Mouse (Mus musculus) mouse trophoblast stem cell (cell line): ENCODE data around the gene Casc3.

ENCODE experiments used
- in situ Hi-C, 2 experiments: fragments of 300-500 bp; cut with MseI, MboI; formaldehyde crosslinking; loops; 2 replicates in 1 of 2; 3 replicates in 1 of 2; pipeline ENCODE4 v1.15.1; 2025

Casc3 gene

DNA sequence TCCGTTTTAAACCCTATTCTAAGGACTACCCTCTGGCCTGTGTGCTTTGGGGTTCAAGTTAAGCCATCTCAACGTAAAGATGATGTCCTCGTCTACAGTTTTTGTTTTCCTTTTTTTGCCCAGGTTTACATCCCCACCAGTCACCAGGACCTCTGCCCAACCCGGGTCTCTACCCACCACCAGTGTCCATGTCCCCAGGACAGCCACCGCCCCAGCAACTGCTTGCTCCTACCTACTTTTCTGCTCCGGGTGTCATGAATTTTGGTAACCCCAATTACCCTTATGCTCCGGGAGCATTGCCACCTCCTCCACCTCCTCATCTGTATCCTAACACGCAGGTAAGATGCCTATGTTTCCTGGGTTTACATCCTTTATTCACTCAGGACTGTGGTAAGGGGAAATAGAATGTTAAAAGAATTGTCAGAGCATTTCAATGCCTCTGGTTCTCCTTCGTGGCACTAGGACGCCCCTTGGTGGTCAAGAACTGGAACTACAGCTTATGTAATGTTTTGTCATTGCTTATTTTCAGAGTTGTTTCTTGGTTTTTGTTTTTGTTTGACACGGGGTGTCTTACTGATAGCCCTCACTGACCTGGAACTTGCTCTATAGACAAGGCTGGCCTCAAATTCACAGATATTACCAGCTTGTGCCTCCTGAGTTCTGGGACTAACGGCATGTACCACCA lies 24.5 kb downstream of the Casc3 start:
- in situ Hi-C loops: no loop called here

GRCm38 (mm10) chr11:98829875-98830274 lies 25.2 kb downstream of the Casc3 start:
- in situ Hi-C loops: no loop called here

DNA sequence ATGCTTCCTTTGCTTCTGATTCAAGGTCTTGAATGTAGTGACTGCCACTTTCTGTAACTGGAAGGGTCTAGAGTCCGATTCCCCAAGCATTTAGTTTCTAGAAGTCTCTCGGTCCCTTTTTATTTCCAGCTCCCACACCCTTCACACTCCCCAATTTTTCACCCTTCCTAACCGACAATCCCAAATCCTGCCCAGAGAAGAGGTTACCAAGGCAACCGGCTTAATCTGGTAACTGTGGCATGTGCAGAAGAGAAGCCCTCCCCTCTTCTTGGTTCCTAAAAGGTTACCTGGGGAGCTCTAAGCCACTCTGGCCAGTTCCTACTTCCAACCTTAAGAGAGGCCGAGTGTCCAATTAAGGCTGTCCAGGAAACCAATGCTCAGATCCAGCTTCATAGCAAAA lies 30.6 kb downstream of the Casc3 start:
- in situ Hi-C loops: no loop called here

GRCm38 (mm10) chr11:98835725-98836124 lies 31.0 kb downstream of the Casc3 start:
- in situ Hi-C loops: no loop called here

DNA sequence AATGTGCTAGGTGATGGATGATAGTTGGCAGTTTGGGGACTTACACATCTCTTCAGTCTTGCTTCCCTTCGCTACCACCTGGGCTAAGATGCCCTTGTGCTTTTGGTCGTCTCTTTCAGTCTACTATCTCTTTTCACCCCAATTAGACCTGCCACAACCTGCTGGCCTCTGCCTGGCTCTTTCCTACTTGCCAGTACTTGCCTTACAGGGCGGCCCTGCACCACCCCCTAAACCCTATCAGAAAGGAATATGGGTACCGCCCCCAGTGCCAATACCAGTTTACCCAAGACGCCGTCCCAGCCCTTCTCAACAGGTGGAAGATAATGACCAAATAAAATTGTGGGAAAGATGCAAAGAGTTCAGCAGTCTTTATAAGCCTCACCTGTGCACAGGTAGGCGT lies 31.4 kb downstream of the Casc3 start:
- in situ Hi-C loops: no loop called here

DNA sequence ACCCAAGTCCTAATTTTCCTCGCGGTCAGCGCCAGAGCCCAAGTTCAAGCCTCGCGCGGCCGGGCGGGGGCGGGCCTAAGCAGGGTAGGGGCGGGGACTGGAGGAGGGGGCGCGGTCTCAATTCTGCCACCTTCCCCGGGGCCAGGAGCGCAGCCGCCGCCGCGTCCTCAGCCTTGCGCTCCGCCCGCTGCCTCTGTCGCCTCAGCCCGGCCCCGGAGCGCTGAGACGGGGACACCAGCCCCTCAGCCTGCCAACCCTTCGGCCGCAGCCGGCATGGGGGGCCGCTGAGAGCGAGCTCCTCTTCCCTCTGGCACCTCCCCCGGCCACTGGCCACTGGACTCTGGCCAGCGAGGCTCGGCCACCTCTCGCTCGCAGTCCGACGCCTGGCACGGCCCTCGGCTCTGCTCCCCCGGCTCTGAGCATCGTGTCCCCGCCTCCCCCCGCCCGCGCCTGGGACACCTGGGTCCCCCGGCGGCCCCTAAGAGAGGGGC lies 32.0 kb downstream of the Casc3 start, which contains the start of gene Rapgefl1:
Gene Rapgefl1 (plus strand): TSS at position 135 of the 491 bp plus-strand sequence.
- in situ Hi-C loops: no loop called here

GRCm38 (mm10) chr11:98837231-98837704 lies 32.6 kb downstream of the Casc3 start:
- in situ Hi-C loops: no loop called here

- in situ Hi-C loops: no loop called here
Measured at GRCm38 (mm10) chr11:98837917-98838316, 33.2 kb downstream of the Casc3 start.

DNA sequence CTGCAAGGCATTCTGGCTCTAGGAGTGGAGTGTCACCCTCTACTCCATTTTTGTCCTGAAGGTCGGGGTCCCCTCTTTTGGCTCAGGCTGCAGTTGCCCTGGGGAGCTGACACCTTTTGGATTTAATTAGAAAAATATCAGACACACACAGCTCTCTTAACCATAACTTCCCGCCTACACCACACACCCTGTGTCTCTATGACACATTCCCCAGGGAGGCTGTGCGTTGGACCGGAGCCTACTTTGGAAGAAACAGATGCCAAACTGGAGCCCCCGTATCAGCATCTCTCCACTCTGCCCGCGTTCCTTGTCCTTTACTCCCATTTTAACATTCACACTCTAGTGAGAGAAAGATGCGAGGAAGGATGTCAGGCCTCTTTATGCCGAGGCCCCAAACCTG lies 33.8 kb downstream of the Casc3 start:
- in situ Hi-C loops: no loop called here

DNA sequence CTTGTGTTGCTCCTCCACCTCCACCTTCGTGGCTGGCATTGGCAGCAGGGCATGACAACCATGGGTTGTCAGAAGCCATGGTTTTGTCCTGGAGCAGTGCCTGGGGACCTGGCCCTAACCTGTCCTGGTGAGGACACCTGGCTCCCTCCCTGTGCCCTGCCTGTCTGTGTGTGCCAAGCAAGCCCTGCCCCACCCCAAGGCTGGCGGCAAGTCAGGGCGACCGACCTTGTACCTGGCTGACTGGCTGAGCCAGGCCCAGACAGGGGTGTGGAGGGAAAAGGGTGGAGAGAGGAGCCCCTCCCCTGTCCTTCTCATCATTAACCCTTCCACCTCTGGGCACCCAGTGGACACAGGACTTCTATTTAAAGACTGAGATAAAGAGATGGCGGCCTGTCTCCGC lies 34.7 kb downstream of the Casc3 start:
- in situ Hi-C loops: no loop called here

- in situ Hi-C loops: no loop called here
Measured at GRCm38 (mm10) chr11:98839897-98840296, 35.2 kb downstream of the Casc3 start.

DNA sequence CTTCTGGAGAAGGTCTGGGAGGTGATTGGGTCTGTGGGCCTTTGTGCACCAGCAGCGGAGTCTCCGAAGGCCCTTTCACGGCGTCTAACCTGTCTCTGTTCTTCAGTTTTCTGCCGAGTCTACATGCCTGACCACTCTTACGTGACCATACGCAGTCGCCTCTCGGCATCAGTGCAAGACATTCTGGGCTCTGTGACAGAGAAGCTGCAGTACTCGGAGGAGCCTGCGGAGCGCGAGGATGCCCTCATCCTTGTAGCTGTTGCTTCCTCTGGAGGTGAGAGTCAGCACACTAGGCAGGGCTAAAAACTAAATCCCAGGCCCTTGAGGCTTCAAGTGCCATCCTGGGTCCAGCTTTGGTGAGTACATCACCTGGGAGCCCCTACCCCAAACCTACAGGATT lies 41.3 kb downstream of the Casc3 start:
- in situ Hi-C loops: no loop called here

- in situ Hi-C loops: no loop called here
Measured at GRCm38 (mm10) chr11:98846865-98847604, 42.3 kb downstream of the Casc3 start.

GRCm38 (mm10) chr11:98849196-98849894 lies 44.6 kb downstream of the Casc3 start:
- in situ Hi-C loops: no loop called here

DNA sequence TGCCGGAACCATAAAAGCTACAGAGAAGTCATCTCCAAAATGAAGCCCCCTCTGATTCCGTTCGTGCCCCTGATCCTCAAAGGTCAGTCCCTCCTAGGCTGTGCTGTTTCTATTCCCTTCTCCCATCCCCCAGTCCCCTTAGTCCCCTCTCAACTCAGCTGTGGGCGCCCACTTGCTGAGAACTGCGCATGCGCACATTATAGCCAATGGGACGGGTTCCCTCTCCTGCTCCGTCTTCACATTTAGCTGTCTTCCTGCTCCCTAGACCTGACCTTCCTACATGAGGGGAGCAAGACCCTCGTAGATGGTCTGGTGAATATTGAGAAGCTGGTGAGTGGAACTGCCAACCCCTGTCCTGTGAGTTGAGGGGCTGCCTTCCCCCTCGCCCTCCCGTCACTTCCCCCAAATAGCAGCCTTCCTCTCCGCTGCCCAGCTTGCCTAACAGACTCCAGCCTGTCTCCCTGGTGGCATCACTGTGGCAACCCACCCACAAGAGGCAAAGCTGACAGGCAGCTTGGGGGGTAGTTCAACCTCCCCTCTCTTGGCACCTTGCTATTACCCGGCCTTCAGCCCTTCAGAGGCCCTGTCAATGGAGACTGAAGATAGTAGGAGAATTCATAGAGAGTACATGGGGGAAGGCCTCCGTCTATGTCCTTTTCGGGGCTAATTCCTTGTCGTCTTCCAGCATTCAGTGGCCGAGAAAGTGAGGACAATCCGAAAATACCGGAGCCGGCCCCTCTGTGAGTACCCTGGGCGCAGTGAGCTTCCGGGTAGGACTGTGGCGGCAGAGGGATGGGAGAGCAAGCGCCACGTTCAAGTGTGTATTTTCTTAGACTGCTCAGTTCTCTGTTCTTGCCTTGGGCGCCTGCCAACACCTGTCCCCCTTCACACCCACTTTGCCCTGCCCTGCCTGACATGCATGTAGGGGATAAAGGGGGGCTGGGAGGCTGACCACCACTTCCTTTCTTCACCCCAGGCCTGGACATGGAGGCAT lies 45.7 kb downstream of the Casc3 start:
- in situ Hi-C loops: no loop called here

- in situ Hi-C loops: no loop called here
Measured at GRCm38 (mm10) chr11:98854116-98854515, 49.4 kb downstream of the Casc3 start.

DNA sequence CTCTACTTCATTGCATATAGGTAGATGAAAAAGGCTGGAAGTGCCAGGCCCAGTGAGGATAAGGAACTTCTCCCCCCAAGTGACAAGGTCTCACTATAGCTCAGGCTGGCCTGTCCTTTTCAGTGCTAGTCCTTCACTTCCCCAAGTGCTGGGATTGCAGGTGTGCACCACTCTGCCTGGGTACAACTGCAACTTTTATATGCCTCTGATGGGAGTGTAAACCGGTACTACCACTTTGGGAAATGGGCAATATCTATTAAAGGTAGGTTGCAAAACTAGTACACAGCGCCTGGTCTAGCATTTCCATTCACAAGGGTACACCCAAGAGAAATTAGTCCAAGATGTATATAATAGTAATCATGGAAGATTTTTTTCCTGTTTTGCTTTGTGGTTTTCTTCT lies 50.0 kb downstream of the Casc3 start:
- in situ Hi-C loops: no loop called here

- in situ Hi-C loops: no loop called here
Measured at GRCm38 (mm10) chr11:98858759-98859731, 54.3 kb downstream of the Casc3 start.

- in situ Hi-C loops: no loop called here
Measured at GRCm38 (mm10) chr11:98863028-98863750, 58.5 kb downstream of the Casc3 start, which contains the start of gene Wipf2. Gene Wipf2, plus strand, starts transcription at chr11:98863638.
